Mouse (Mus musculus) gastrocnemius, postnatal 14 days (tissue): ENCODE measurements at regions not wholly inside any gene's neighbourhood (a gene's known extent, or its start where the extent isn't known, plus 50 kb on each side); places are given as distances from the start of the nearest gene placed in this dataset.

Experiments
- DNase-seq: peaks from one replicate; pipeline ENCODE4 v3.0.0; 2021; ENCODE audit warnings: mixed read lengths
- intact Hi-C: fragments of 180-260 bp; cut with DNase I; formaldehyde crosslinking; loops from one replicate; pipeline ENCODE4 v1.15.1; 2025; ENCODE audit warnings: low total_unique reads

GRCm38 (mm10) chr2:48513848-48514247 is 300.1 kb upstream of the Acvr2a start:
- intact Hi-C loops, result no loop called here
- no peak for DNase-seq

DNA sequence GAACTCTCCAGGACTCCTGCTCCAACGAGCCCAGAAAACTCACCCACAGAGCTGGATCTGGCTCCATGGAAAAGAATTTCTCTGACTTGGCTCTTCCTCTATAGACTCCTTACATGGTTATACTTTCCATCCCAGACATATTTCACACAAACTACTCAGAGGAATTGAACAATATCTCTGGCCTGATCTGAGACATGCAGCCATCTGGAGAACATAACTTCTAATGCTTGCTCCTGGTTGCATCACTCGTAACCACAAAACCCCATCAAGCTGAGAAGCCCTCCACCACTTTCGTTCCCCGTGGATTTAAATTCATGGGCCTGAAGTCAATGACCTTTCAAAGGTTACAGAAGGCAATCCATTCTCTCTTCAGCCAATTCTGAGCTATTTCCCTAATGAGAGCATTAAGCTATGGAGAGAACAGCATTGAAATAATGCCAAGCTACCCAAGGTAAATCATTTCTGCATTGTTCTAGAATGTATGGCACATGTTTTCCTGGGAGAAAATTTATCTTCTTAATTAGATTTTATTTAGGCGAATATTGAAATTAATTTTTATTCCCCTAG is 294.0 kb upstream of the Acvr2a start:
- no peak for DNase-seq
- intact Hi-C loops, result no loop called here

DNA sequence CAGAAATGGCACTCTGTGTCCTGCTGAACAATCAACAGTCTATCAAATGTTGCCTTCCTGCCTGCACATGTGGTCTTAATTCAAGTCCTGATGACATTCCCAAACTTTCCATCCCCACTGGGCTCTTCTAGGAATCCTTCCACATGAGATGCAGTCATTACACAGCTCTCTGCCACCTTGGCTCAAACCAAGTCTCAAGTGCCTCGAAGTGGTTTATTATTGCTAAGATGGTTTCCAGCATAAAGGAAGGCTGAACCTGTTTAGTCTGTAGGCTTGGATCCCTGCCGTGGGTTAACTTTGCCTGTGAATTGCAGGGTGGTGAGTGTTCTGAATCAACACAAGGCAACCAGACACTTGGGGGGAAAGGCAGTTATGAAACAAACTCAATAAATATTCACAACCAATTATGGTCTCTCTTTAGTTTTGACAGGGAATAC is 293.4 kb upstream of the Acvr2a start:
- intact Hi-C loops, result no loop called here
- DNase-seq, result peak; percentile 58

DNA sequence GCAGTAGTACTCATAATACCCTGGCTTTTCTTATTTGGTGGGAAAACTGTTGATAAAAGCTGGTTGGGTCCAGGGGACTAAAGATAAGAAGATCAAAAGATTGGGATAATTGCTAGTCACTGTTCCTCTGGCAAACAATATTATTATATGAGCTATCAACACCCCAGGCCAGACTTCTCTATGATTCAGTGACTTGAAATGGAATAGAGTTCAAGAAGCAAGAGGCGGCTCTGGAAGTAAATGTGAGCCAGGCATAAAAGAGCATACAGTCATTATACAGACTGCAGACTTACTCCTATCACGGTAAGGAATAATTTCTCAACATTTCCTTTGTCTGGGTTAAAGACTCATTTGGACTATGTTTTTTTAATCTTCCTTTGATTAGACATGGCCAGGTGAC is 278.5 kb upstream of the Acvr2a start:
- intact Hi-C loops, result no loop called here
- DNase-seq, result no peak

DNA sequence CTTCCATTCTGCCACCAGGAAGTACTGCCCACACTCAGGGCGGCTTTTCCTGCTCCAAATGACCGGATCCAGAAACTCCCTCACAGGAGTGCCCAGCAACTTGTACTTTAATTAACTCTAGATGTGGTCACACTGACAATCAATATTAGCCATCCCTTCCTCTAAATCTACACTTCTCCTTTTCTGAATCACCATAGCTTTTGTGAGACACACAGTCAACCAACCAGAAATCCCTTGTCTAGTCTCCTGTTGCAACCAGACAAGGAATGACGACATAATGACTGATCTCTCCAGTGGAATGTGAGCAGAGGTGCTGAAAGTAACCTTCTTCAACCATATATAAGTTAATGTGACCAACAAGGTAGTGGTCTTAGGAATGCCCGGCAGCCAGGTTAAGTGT is 277.0 kb upstream of the Acvr2a start:
- no peak for DNase-seq
- intact Hi-C loops, result no loop called here

- intact Hi-C loops, result no loop called here
- DNase-seq, result no peak
Observed at GRCm38 (mm10) chr2:48538668-48539341, 275.1 kb upstream of the Acvr2a start.

DNA sequence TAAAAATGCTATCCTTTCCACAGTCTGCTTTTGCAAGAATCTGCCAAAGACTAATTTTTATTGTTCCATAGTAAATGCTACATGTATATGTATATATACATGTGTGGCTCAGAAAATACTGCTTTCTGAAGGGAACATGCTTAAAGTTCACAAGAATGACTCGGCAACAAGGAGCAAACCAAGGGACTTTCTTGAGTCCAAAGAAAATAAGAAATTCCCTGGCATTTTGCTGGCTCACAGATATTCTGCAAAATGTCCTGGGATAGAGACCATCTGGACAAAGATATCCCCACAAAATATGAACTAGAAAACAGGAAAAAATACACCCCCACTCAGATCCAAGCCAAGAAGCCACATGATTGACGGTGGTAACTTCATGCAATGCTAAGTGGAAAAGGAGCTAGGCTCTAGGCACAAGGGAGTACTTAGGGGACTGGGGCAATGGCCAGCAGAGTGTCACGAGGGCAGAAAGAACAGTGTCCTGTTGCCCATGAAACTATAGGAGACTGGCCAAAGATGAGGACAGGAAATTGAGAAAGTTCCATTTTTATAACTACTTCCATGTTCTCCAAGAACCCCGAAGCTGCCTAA is 274.3 kb upstream of the Acvr2a start:
- intact Hi-C loops, result no loop called here
- DNase-seq, result peak; percentile 53

GRCm38 (mm10) chr2:48544377-48544776 is 269.5 kb upstream of the Acvr2a start:
- intact Hi-C loops, result no loop called here
- no peak for DNase-seq

DNA sequence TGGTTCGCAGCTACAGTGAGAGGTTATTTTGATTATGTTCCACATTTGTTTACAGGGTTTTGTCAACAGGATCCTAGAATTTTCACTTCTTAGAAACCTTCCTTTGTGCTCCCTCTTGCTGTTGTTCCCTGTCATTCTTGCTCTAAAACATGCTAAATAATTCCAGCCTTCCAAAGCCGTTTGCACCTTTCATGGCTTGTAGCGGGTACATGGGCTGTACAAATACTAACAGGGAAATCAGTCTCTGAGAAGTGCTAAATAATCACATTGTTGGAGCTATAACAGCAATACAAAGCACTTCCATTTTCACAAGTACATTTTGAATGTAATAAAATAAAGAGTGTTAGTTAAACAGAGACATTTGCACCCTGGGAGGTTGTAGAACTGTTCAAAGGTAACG is 268.8 kb upstream of the Acvr2a start:
- intact Hi-C loops, result no loop called here
- DNase-seq, result no peak

- no peak for DNase-seq
- intact Hi-C loops, result no loop called here
Observed at GRCm38 (mm10) chr2:48545679-48546078, 268.2 kb upstream of the Acvr2a start.

DNA sequence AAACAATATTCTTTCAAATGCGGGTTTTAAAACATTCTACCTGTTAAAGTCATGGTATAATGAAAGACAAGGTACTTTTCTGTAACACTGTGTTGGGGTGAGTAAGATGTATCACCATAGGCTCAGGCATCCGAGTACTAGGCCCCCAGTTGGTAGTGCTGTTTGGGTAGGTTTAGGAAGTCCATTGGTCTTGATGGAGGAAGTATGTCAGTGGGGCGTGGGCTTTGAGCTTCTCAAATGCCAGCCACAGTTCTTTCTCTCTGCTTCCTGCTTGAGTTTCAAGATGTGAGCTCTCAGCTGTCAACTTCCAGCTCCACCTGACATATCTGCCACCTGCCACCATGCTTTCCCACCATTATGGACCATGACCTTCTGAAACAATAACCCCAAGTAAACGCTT is 267.7 kb upstream of the Acvr2a start:
- intact Hi-C loops, result no loop called here
- no peak for DNase-seq

GRCm38 (mm10) chr2:48556600-48556999 is 257.3 kb upstream of the Acvr2a start:
- intact Hi-C loops, result no loop called here
- DNase-seq, result no peak

GRCm38 (mm10) chr2:48557123-48557522 is 256.8 kb upstream of the Acvr2a start:
- DNase-seq, result no peak
- intact Hi-C loops, result no loop called here

GRCm38 (mm10) chr2:48558641-48559040 is 255.3 kb upstream of the Acvr2a start:
- DNase-seq, result peak; percentile 18
- intact Hi-C loops, result no loop called here

GRCm38 (mm10) chr2:48563636-48564035 is 250.3 kb upstream of the Acvr2a start:
- no peak for DNase-seq
- intact Hi-C loops, result no loop called here

DNA sequence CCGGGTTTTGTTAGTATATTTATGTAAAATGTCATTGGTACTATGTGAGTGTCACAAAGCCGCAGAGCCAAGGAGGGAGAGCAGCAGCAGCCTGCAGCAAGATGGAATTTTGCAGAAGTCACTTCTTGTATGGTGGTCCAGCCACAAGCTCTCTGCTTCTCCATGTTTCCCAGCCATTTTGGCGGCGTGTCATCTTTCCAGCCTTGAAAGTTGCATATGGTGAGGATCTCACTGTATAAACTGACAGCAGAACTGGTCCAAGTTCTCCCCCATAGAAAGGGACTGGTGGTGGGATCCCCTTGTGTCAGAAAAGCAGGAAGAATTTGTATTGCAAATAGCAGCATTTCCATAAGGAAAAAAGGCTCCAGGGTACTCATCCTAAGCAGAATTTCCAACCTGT is 249.7 kb upstream of the Acvr2a start:
- DNase-seq, result no peak
- intact Hi-C loops, result no loop called here

GRCm38 (mm10) chr2:48567871-48568270 is 246.0 kb upstream of the Acvr2a start:
- intact Hi-C loops, result no loop called here
- no peak for DNase-seq

GRCm38 (mm10) chr2:48586162-48586830 is 227.6 kb upstream of the Acvr2a start:
- DNase-seq, result no peak
- intact Hi-C loops, result no loop called here

DNA sequence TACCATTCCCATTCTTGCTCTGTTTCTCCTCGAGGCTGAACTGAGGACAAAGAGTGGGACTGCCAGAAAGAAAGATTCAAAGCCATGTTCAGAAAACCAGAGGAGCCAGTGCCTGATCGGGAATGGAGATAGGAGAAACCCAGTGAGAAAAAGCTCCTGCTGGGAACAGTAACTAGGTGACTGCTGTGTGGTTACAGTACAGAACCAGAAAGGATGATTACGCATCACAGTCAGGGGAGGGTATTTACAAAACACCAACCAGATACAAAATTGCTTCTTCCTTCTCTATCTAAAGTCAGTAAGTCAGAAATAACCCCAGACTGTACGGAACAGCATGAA is 227.1 kb upstream of the Acvr2a start:
- no peak for DNase-seq
- intact Hi-C loops, result no loop called here

DNA sequence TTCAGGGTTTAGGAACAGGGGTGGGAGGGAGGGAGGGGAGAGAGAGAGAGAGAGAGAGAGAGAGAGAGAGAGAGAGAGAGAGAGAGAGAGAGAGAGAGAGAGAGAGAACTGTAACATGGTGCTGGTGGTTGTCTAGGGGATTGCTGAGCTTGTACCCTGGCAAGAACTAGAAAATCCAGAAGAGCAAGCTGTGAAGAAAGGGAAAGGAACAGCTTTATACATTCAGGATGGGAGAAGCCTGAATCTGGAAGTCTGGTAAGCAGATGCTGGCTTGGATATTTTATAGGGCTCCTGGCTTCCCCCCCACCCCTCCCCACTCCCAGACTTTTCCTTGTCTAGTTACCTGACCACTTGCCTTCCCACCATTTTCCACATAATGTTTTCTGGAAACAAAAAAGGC is 224.2 kb upstream of the Acvr2a start:
- DNase-seq, result no peak
- intact Hi-C loops, result no loop called here
